Mouse (Mus musculus) midbrain, embryonic 11.5 days (tissue): ENCODE data around the gene Olfr458. TPM values are rescaled to one million over a fixed set of nuclear protein-coding genes. Genes with fewer than 3 reads are reported as not detected.
"Not testable (repeated sequence)": the region's sequence is repeated elsewhere in the genome, so short reads cannot be mapped to it uniquely, and the experiment has no call there.

Source experiments
- ATAC-seq: fragments of 200-750 bp; cut with Nextera tagmentation; 2 replicates; pipeline ENCODE4 v1.8.0; 2017; ENCODE audit warnings: moderate TSS enrichment, moderate library complexity; ENCODE audit not compliant: low FRiP score
- DNase-seq: peaks from one replicate; pipeline ENCODE4 v3.0.0; 2015; ENCODE audit warnings: low spot score; ENCODE audit errors: missing footprints
- H3K27ac ChIP-seq: fragments of 300-500 bp; sonication (generic); 2 replicates; pipeline ENCODE4 v1.5.1; 2014; ENCODE audit warnings: low read depth, low read length
- H3K27me3 ChIP-seq: fragments of 300-500 bp; sonication (generic); 2 replicates; pipeline ENCODE4 v1.6.1; 2014; ENCODE audit warnings: mild to moderate bottlenecking, low read length, moderate library complexity, mixed read lengths; ENCODE audit not compliant: control insufficient read depth, insufficient read depth
- H3K36me3 ChIP-seq: fragments of 300-500 bp; sonication (generic); 2 replicates; pipeline ENCODE4 v1.6.1; 2014; ENCODE audit warnings: mild to moderate bottlenecking, low read length, moderate library complexity, mixed read lengths; ENCODE audit not compliant: control insufficient read depth, insufficient read depth
- H3K4me1 ChIP-seq: fragments of 300-500 bp; sonication (generic); 2 replicates; pipeline ENCODE4 v1.6.1; 2014; ENCODE audit warnings: low read length; ENCODE audit not compliant: control insufficient read depth, insufficient read depth
- H3K4me2 ChIP-seq: fragments of 300-500 bp; sonication (generic); 2 replicates; pipeline ENCODE4 v1.6.1; 2014; ENCODE audit warnings: mild to moderate bottlenecking, moderate library complexity
- H3K4me3 ChIP-seq: fragments of 300-500 bp; sonication (generic); 2 replicates; pipeline ENCODE4 v1.5.1; 2014; ENCODE audit warnings: low read depth, low read length
- H3K9ac ChIP-seq: fragments of 300-500 bp; sonication (generic); 2 replicates; pipeline ENCODE4 v1.6.1; 2014; ENCODE audit warnings: low read length
- H3K9me3 ChIP-seq: fragments of 300-500 bp; sonication (generic); 2 replicates; pipeline ENCODE4 v1.6.1; 2016; ENCODE audit warnings: low read length; ENCODE audit not compliant: control insufficient read depth
- WGBS: fragments of 180-500 bp; shearing (Covaris S2); extraction: QIAGEN DNeasy Blood & Tissue Kit; methylation state at CpG from one replicate; pipeline ENCODE4 v1.1.7; 2014; 5-methylcytosine and 5-hydroxymethylcytosine counted together
- polyA plus RNA-seq: library from polyadenylated mRNA; unstranded; fragments of >200 nt; fragmentation: Nextera tagmentation; extraction: Ambion mirVana; gene quantifications from 2 replicates; pipeline ENCODE4 v1.2.1, GENCODE M21; 2014

Gene Olfr458
- polyA plus RNA-seq = not detected in 2 replicates

GRCm38 (mm10) chr6:42465096-42465495 lies at the start of gene Olfr458:
Olfr458 (minus strand) TSS chr6:42465196.
- Histone ChIP-seq H3K9me3 (no peaks in the 10 kb centered on the region), H3K36me3 (no peaks in the 10 kb centered on the region), H3K4me2 (no peak within 1 kb of the TSS), H3K27me3 (no peaks in the 10 kb centered on the region), H3K27ac (no peak within 1 kb of the TSS), H3K4me1 (no peaks in the 10 kb centered on the region), H3K4me3 (no peak within 1 kb of the TSS), H3K9ac (no peak within 1 kb of the TSS)
- DNase-seq = no peak
- WGBS = 86% methylated on average over 1 of the region's 1 CpGs
- ATAC-seq = no peak

- H3K4me2 ChIP-seq = no peak overlapping the region
- no peaks in the 10 kb centered on the region for H3K9me3 ChIP-seq
- H3K4me1 ChIP-seq = no peaks in the 10 kb centered on the region
- no peak for ATAC-seq
- 88% methylated on average over 1 of the region's 1 CpGs for WGBS
- H3K27me3 ChIP-seq = no peaks in the 10 kb centered on the region
- H3K27ac ChIP-seq = no peak overlapping the region
- H3K4me3 ChIP-seq = no peak overlapping the region
- H3K36me3 ChIP-seq = no peaks in the 10 kb centered on the region
- DNase-seq = peak; percentile 59
- H3K9ac ChIP-seq = no peak overlapping the region
These were observed 48.5 kb upstream of the Olfr458 start for GRCm38 (mm10) chr6:42513461-42513860.

DNA sequence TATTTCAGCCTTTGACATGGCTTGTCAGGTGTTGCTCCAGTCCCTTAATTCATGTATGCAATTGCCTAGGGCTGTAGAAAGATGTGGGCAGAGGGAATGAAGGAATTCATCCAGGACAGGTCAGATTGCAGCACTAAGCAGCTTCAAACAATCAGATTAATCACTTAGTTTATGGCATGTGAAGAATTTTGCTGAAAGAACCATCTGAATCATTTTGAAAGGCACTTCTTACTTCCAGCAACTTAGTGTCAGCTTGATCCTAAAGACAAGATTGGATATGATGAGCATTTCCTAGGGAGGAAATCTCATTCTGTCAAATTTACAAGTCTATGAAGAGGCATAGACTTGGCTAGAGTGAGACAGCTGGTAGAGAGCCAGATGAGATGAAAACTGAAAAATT lies 44.3 kb upstream of the Olfr458 start:
- DNase-seq = no peak
- Histone ChIP-seq H3K27ac (no peak overlapping the region), H3K9me3 (no peaks in the 10 kb centered on the region), H3K9ac (no peak overlapping the region), H3K4me3 (no peak overlapping the region), H3K36me3 (no peaks in the 10 kb centered on the region), H3K4me2 (no peak overlapping the region), H3K4me1 (no peaks in the 10 kb centered on the region), H3K27me3 (no peaks in the 10 kb centered on the region)
- no peak for ATAC-seq

DNA sequence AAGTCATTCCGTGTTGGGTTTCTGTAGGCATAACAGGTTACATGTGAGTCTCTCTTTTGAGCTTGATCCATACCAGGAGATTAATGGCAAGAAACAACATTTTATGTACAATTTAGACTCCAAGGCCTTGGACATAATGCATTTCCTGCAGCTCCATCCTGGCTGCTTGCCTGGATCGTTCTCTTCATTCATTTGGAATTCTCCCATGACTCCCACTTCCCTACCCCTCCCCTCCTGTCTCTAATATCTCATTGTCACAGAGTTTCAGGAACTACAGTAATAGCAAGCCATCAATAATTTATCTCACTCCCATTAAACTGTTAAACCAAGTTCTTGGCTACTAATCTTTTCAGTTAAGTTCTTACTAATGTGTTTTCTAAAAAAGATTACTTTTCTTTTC lies 38.5 kb upstream of the Olfr458 start:
- Histone ChIP-seq H3K4me2 (no peak overlapping the region), H3K9me3 (no peaks in the 10 kb centered on the region), H3K27ac (no peak overlapping the region), H3K27me3 (no peaks in the 10 kb centered on the region), H3K9ac (no peak overlapping the region), H3K4me1 (no peaks in the 10 kb centered on the region), H3K36me3 (no peaks in the 10 kb centered on the region), H3K4me3 (no peak overlapping the region)
- no peak for DNase-seq
- WGBS = 92% methylated on average over 2 of the region's 2 CpGs
- ATAC-seq = no peak

GRCm38 (mm10) chr6:42489731-42490130 lies 24.7 kb upstream of the Olfr458 start:
- no peaks in the 10 kb centered on the region for H3K27me3 ChIP-seq
- DNase-seq (no peak), ATAC-seq (no peak)
- H3K4me1 ChIP-seq = no peaks in the 10 kb centered on the region
- WGBS = 75% methylated on average over 1 of the region's 1 CpGs
- H3K9me3 ChIP-seq = no peaks in the 10 kb centered on the region
- no peak overlapping the region for H3K4me2 ChIP-seq
- no peak overlapping the region for H3K27ac ChIP-seq
- no peak overlapping the region for H3K9ac ChIP-seq
- no peaks in the 10 kb centered on the region for H3K36me3 ChIP-seq
- H3K4me3 ChIP-seq = no peak overlapping the region

GRCm38 (mm10) chr6:42487114-42487513 lies 22.1 kb upstream of the Olfr458 start, which contains the start of gene Olfr456:
Olfr456 (minus strand) TSS chr6:42487214.
- 97% methylated on average over 1 of the region's 1 CpGs for WGBS
- Histone ChIP-seq H3K27me3 (no peaks in the 10 kb centered on the region), H3K27ac (no peak within 1 kb of the TSS), H3K4me1 (no peaks in the 10 kb centered on the region), H3K4me2 (no peak within 1 kb of the TSS), H3K36me3 (no peaks in the 10 kb centered on the region), H3K4me3 (no peak within 1 kb of the TSS), H3K9me3 (no peaks in the 10 kb centered on the region), H3K9ac (no peak within 1 kb of the TSS)
- ATAC-seq (no peak), DNase-seq (no peak)

- H3K9me3 ChIP-seq = no peaks in the 10 kb centered on the region
- ATAC-seq (no peak), DNase-seq (no peak)
- no peak overlapping the region for H3K27ac ChIP-seq
- no peaks in the 10 kb centered on the region for H3K36me3 ChIP-seq
- no peak overlapping the region for H3K4me2 ChIP-seq
- no peaks in the 10 kb centered on the region for H3K4me1 ChIP-seq
- H3K4me3 ChIP-seq = no peak overlapping the region
- H3K27me3 ChIP-seq = no peaks in the 10 kb centered on the region
- H3K9ac ChIP-seq = no peak overlapping the region
These were observed 19.6 kb upstream of the Olfr458 start for GRCm38 (mm10) chr6:42484633-42485032.

GRCm38 (mm10) chr6:42476235-42476634 lies 11.2 kb upstream of the Olfr458 start, which contains the start of gene Olfr457:
Olfr457 (minus strand) TSS chr6:42476335.
- no peak within 1 kb of the TSS for H3K9ac ChIP-seq
- ATAC-seq (no peak), DNase-seq (no peak)
- WGBS = 86% methylated on average over 1 of the region's 1 CpGs
- H3K27me3 ChIP-seq = no peaks in the 10 kb centered on the region
- no peaks in the 10 kb centered on the region for H3K4me1 ChIP-seq
- H3K4me3 ChIP-seq = no peak within 1 kb of the TSS
- H3K27ac ChIP-seq = no peak within 1 kb of the TSS
- no peaks in the 10 kb centered on the region for H3K36me3 ChIP-seq
- H3K4me2 ChIP-seq = no peak within 1 kb of the TSS
- no peaks in the 10 kb centered on the region for H3K9me3 ChIP-seq

GRCm38 (mm10) chr6:42471298-42471697 lies 6.3 kb upstream of the Olfr458 start:
- H3K9me3 ChIP-seq, H3K4me1 ChIP-seq, DNase-seq, H3K4me3 ChIP-seq, H3K9ac ChIP-seq, H3K4me2 ChIP-seq, ATAC-seq, H3K27ac ChIP-seq, H3K36me3 ChIP-seq, H3K27me3 ChIP-seq: not testable (repeated sequence)
- WGBS = 92% methylated on average over 4 of the region's 4 CpGs

DNA sequence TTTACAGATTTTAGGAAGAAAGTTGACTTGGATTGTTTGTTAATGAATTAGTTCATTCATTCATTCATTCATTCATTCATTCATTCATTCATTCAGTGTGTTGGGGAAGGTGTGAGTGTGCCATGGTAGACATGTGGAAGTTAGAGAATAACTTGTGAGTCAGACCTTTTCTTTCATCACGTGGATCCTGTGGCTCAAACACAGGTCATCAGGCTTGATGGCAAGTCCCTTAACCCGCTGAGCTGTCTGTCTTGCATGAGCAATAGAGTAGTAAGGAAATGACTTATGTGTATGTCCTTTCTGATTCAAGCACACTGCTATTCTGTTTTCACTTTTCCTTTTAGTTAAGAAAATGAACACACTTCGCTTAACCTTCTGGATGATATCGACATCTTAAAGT lies 5.5 kb upstream of the Olfr458 start:
- Histone ChIP-seq H3K27me3 (no peaks in the 10 kb centered on the region), H3K36me3 (no peaks in the 10 kb centered on the region), H3K4me3 (no peak overlapping the region), H3K9me3 (no peaks in the 10 kb centered on the region), H3K9ac (no peak overlapping the region), H3K4me1 (no peaks in the 10 kb centered on the region), H3K4me2 (no peak overlapping the region), H3K27ac (no peak overlapping the region)
- DNase-seq (no peak), ATAC-seq (no peak)
- WGBS = 93% methylated on average over 4 of the region's 4 CpGs
